Mouse (Mus musculus): ENCODE data around the gene Iqgap2. TPM values are rescaled to one million over a fixed set of nuclear protein-coding genes. Genes with fewer than 3 reads are reported as not detected.

Gene Iqgap2
- total RNA-seq, 2 experiments from 2014 or later: 93.7 to 97.7 TPM

DNA sequence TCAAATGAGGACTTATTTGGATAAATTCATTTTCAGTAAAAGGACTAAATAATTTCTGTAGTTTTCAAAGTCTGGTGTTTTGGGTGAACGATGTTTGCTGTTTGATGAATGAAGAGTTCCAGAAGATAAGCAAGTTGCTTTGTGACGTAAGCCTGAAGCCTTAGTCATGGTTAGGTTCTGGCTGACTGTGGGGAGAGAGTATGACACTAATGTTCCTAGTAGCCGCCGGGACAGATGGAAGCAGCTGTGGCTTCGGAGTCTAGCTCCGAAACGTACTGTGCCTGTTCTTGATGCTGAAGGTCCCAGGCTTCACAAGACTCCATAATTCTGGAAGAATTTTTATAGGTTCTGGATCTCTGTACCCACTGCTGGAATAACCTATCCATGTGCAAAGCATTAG, 296.3 kb downstream of the Iqgap2 start:
- no peak for DNase-seq (ENCODE audit: low spot score in 2 of 2)

DNA sequence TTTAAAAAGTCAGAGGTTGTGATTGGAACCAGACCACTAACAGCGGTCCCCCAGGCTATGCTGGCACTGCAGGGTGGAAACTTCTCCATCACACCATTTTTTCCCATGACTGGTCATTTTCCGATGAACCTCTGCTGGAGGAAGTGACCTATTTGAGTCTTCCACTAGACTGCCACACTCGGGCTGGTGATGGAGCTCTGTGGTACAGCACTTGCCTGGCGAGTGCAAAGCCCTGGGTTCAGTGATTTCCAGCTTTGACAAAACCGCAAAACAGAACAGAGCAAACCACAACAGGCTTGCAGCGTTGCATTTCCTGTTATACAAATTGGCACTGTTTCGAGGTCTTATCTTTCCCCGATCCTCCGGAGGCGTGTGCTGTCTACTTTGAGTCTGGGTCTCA, 298.9 kb downstream of the Iqgap2 start:
- DNase-seq (ENCODE audit: low spot score in 2 of 2): no peak

DNA sequence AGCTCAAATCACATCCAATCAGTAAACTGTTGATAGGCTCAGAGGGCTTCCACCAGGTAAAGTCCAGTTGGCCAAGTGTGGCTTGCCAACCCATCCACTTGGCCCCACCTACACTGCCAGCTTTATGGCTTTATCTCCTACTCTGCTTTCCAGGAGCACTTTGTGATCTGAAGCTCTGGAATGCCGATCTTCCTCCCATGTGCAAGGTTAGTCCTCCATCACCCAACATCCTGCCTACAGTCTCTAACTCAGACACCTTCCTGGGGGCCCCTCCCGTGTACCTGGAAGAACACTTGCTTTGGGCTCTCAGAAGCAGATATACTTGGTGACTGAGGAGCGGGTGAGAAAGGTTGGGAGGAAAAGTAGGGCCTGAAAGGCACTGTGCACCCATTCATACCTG, 300.1 kb downstream of the Iqgap2 start:
- DNase-seq (ENCODE audit: low spot score in 2 of 2): no peak

DNA sequence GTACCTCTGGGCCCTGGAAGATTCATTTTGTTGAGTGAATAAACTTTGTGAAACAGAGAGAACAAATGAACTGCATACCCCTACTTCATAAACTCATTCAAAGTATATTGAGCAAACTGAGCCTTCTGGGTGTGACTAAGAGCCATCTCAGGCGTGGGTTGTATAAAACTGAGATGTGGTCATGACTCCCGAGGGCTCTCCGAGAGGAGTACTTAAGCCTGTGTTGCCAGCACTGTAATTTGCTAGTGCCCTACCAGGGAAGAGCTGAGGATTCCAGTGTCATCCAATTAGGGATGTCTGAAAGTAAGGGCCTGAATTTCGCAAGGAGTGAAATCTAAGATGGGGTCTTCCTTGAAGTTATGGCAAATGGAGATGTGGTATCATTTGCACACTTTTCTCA, 304.1 kb downstream of the Iqgap2 start:
- no peak for DNase-seq (ENCODE audit: low spot score in 2 of 2)

DNA sequence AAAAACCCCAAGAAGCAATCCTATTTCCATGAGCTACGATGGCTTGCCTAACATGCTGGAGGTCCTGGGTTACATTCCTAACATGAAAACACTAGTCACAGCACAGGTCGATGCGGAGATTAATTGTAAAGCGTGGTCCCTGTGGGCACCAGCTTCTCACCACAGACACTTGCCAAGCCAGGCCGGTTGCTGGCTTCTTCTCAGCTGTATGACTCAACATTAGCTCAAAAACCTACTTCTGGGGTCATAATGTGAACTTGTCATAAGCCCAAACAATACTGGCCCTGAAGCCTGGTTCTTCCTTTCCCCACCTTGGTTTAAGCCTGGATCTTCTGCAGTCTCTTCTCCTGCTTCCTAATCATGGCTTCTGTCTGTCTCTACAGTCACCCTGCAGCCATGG, 306.8 kb downstream of the Iqgap2 start:
- DNase-seq (ENCODE audit: low spot score in 2 of 2): no peak

DNA sequence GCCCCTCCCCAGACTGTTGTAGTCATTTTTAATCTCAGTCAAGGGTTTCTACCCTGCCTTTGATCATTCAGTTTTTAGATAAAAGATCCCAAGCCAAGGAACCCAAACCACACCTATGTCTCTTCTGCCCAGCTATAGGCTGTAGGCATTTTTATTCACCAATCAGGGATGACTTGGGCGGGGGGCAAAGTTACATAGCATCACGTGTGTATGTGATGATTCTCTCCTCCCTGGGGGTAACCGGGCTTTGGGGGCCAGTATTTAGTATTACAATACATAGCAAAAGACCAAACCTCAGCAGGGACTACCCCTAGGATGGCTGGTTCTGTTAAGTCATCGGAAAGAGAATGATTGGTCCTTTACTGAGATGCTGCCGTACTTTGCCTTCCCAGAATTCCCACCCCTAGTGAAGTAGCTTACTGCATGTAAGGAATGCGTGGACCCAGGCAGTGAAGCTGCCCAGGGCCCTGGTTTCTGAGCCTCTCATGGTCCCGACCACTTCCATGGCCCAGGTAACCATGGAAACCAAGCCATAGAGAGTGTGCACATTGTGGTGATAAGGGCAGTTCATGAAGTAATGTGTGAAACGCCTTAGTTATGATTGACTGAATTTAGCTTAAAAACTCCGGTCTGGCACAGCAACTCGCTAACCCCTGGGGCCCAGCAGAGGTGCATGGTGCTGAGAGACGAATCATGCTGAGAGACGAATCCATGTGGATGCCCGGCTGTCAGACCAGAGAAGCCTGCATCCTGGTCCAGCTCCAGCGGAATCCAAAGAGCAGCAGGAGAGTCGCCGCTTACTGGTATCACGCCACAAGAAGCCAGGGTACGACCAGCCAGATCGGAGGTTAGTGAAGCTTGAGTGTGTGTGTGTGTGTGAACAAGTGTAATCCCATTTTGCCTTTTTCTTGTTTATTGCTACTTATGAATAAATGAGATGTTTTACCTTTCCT, 308.2 kb downstream of the Iqgap2 start:
- no peak for DNase-seq (ENCODE audit: low spot score in 2 of 2)

DNA sequence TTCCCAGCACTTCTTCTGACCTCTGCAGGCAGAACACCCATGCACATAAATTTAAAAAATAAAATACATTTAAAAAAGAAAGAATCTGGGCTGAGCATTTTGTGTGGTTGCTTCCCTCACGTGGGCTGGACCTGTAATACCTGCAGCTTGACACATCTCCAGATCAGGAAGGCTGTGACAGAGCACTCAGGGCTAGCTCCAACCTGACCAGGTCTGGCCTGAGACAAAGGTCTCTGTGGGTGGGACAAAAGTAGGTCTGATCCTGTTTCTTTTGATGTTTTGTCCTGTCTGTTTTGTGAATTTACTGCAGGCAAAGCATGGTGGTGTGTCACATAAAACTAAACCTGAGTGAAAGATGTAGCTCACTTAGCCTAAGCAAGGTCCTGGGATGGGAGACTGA, 309.9 kb downstream of the Iqgap2 start:
- no peak for DNase-seq (ENCODE audit: low spot score in 2 of 2)

DNA sequence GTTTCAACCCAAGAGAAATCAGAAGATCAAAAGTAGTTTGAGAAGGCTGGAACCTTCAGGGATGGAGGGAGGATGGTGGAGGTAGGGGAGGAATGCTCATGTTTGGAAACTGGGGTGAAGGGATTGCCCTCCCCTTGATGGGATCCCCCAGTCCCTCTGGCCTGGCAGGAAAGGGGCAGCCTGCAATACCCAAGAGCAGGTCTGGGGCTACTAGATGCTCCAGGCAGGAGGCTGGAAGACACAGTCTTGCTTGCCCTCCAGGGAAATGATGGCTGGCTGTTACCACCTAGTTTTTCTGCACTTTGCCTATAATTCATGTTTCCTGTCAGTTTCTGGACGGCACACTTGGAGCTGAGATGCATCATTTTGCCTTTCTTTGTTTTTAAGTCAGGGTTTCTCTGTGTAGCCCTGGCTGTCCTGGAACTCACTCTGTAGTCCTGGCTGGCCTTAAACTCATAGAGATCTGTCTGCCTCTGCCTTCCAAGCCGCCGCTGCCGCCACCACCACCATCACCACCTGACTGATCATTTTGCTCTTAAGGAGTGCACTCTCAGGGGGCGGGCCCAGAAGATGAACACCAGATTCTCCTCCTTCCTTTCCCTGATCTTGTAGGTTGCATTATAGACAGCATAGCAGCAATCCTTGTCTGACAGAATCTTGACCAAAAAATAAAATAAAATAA, 313.6 kb downstream of the Iqgap2 start:
- no peak for DNase-seq (ENCODE audit: low spot score in 2 of 2)

Other genes starting within 250 kb of the Iqgap2 start
- gene F2rl2, start 195.1 kb downstream of the Iqgap2 start, total RNA-seq (2021): under 1 TPM; 0.39 to 0.90 TPM
- 10 to 100 TPM; 25.1 to 30.7 TPM for gene Gm20075, start 189.5 kb upstream of the Iqgap2 start, total RNA-seq (2021)
- not detected for gene Gm17190, start 190.1 kb upstream of the Iqgap2 start, total RNA-seq (2021)
- 10 to 100 TPM in 1 of 2 experiments, 1 to 10 TPM in 1; 9.0 to 16.2 TPM for gene Sv2c, start 240.7 kb upstream of the Iqgap2 start, total RNA-seq (2021)